Mouse (Mus musculus): ENCODE results near the gene Agbl4.

DNA sequence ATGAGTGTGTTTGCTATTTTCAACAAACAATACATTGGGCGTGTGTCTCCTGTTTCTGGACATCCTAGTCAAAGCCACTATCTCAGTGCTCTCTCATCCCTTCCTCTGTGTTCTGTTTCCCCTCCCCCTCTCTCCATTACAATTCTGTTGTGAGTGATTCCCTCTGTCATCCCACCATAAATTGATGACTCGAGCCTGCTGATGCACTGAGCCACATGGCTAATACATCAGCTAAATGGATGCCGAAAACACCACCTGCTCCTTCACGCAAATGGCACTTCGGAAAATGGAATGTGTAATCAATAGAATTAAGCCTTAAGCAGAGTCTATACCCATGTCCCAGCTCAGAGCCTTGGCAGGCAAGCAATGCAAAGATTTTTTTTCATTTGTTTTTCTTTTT, 854.5 kb downstream of the Agbl4 start:
- TF ChIP-seq MAFK (IDR thresholded peaks at IDR 0.05; ENCODE audit: insufficient read depth, low read depth, low read length) = no peak
- TF ChIP-seq CHD2 (IDR thresholded peaks at IDR 0.05; ENCODE audit: low read depth, low read length) = no peak
- TF ChIP-seq HCFC1 (IDR thresholded peaks at IDR 0.05; ENCODE audit: borderline replicate concordance, insufficient read depth, low read length) = no peak
- TF ChIP-seq ZC3H11A (IDR thresholded peaks at IDR 0.05; ENCODE audit: borderline replicate concordance, low read depth, low read length) = no peak
- TF ChIP-seq ZNF384 (IDR thresholded peaks at IDR 0.05; ENCODE audit: low read depth, low read length) = no peak

Data from ES-E14 (cell line).